Mouse (Mus musculus) hindbrain, embryonic 14.5 days (tissue): ENCODE data around the gene 1700008O03Rik. TPM values are rescaled to one million over a fixed set of nuclear protein-coding genes. Genes with fewer than 3 reads are reported as not detected.

Experiments used
- ATAC-seq: fragments of 200-750 bp; cut with Nextera tagmentation; 2 replicates; pipeline ENCODE4 v1.8.0; 2017; ENCODE audit warnings: moderate number of reproducible peaks, mild to moderate bottlenecking, moderate TSS enrichment, moderate library complexity; ENCODE audit not compliant: low FRiP score
- DNase-seq: peaks from one replicate; pipeline ENCODE4 v3.0.0-alpha.2; 2015; ENCODE audit warnings: low spot score
- H3K27ac ChIP-seq: fragments of 300-500 bp; sonication (generic); 2 replicates; pipeline ENCODE4 v1.5.1; 2014; ENCODE audit warnings: mild to moderate bottlenecking, moderate library complexity
- H3K27me3 ChIP-seq: fragments of 300-500 bp; sonication (generic); 2 replicates; pipeline ENCODE4 v1.6.1; 2014; ENCODE audit warnings: mild to moderate bottlenecking, low read length, mixed read lengths; ENCODE audit not compliant: control insufficient read depth, insufficient read depth
- H3K36me3 ChIP-seq: fragments of 300-500 bp; sonication (generic); replicated peaks from 2 replicates; pipeline ENCODE4 v1.6.1; 2014; ENCODE audit not compliant: control insufficient read depth, insufficient read depth
- H3K4me1 ChIP-seq: fragments of 300-500 bp; sonication (generic); replicated peaks from 2 replicates; pipeline ENCODE4 v1.6.1; 2014; ENCODE audit warnings: antibody characterized with exemption, low read length, mixed read lengths; ENCODE audit not compliant: control insufficient read depth, insufficient read depth
- H3K4me2 ChIP-seq: fragments of 300-500 bp; sonication (generic); replicated peaks from 2 replicates; pipeline ENCODE4 v1.6.1; 2014; ENCODE audit warnings: mild to moderate bottlenecking, moderate library complexity
- H3K4me3 ChIP-seq: fragments of 300-500 bp; sonication (generic); replicated peaks from 2 replicates; pipeline ENCODE4 v1.5.1; 2014; ENCODE audit warnings: mild to moderate bottlenecking, low read length
- H3K9ac ChIP-seq: fragments of 300-500 bp; sonication (generic); 2 replicates; pipeline ENCODE4 v1.6.1; 2014
- H3K9me3 ChIP-seq: fragments of 300-500 bp; sonication (generic); 2 replicates; pipeline ENCODE4 v1.6.1; 2016; ENCODE audit warnings: low read length; ENCODE audit not compliant: control insufficient read depth
- WGBS: fragments of 180-500 bp; shearing (Covaris S2); extraction: QIAGEN DNeasy Blood & Tissue Kit; methylation state at CpG from one replicate; pipeline ENCODE4 v1.1.7; 2014; 5-methylcytosine and 5-hydroxymethylcytosine counted together
- polyA plus RNA-seq: library from polyadenylated mRNA; unstranded; fragments of >200 nt; fragmentation: Nextera tagmentation; extraction: Ambion mirVana; gene quantifications from 2 replicates; pipeline ENCODE4 v1.2.1, GENCODE M21; 2014

Gene 1700008O03Rik
- 2.1 and 2.8 TPM in 2 replicates for polyA plus RNA-seq

GRCm38 (mm10) chr7:44385720-44386119, at the start of gene 1700008O03Rik:
Gene 1700008O03Rik, minus strand, starts transcription at chr7:44385820.
- H3K9ac ChIP-seq, result peak within 1 kb of the TSS; percentile 83
- 79% methylated on average over 12 of the region's 12 CpGs for WGBS
- H3K27me3 ChIP-seq, result no peaks in the 10 kb centered on the region
- no peaks in the 10 kb centered on the region for H3K36me3 ChIP-seq
- peaks cover 7% of the 10 kb centered on the region; the same call in 1 of the 2 replicates for H3K4me1 ChIP-seq
- no peak within 1 kb of the TSS for H3K27ac ChIP-seq
- no peaks in the 10 kb centered on the region for H3K9me3 ChIP-seq
- ATAC-seq (no peak), DNase-seq (no peak)
- H3K4me2 ChIP-seq, result peak within 1 kb of the TSS; percentile 97
- peak within 1 kb of the TSS; percentile 55 for H3K4me3 ChIP-seq

GRCm38 (mm10) chr7:44434089-44434488, 48.5 kb upstream of the 1700008O03Rik start:
- WGBS, result 81% methylated on average over 9 of the region's 9 CpGs

GRCm38 (mm10) chr7:44433371-44433770, 47.8 kb upstream of the 1700008O03Rik start:
- 0 out of 2 replicates have a peak, but pooled peaks cover 4% of the 10 kb centered on the region for H3K36me3 ChIP-seq
- ATAC-seq (peak; percentile 9), DNase-seq (peak; percentile 35)
- H3K4me2 ChIP-seq, result no peak overlapping the region
- no peak overlapping the region for H3K4me3 ChIP-seq
- H3K27me3 ChIP-seq, result no peaks in the 10 kb centered on the region
- 8% methylated on average over 7 of the region's 7 CpGs for WGBS
- H3K9me3 ChIP-seq, result no peaks in the 10 kb centered on the region
- no peak overlapping the region for H3K27ac ChIP-seq
- no peak overlapping the region for H3K9ac ChIP-seq
- peaks cover 36% of the 10 kb centered on the region for H3K4me1 ChIP-seq

More at GRCm38 (mm10) chr7:44434089-44434488, 48.5 kb upstream of the 1700008O03Rik start:
- no peaks in the 10 kb centered on the region for H3K27me3 ChIP-seq
- peaks cover 36% of the 10 kb centered on the region for H3K4me1 ChIP-seq
- H3K36me3 ChIP-seq, result 0 out of 2 replicates have a peak, but pooled peaks cover 4% of the 10 kb centered on the region
- H3K27ac ChIP-seq, result no peak overlapping the region
- no peak for ATAC-seq
- no peak overlapping the region for H3K9ac ChIP-seq
- no peak overlapping the region for H3K4me3 ChIP-seq
- DNase-seq, result no peak
- H3K9me3 ChIP-seq, result no peaks in the 10 kb centered on the region
- H3K4me2 ChIP-seq, result no peak overlapping the region

GRCm38 (mm10) chr7:44432550-44432949, 46.9 kb upstream of the 1700008O03Rik start:
- no peak for ATAC-seq
- 78% methylated on average over 6 of the region's 6 CpGs for WGBS

GRCm38 (mm10) chr7:44429534-44430488, 44.2 kb upstream of the 1700008O03Rik start:
- ATAC-seq, result peak; percentile 10; the same call in 1 of the 2 replicates
- no peaks in the 10 kb centered on the region for H3K9me3 ChIP-seq
- peaks cover 39% of the 10 kb centered on the region for H3K4me1 ChIP-seq
- no peak for DNase-seq
- peak overlapping the region; percentile 100 for H3K27ac ChIP-seq
- peak overlapping the region; percentile 86 for H3K4me2 ChIP-seq
- WGBS, result 1% methylated on average over 28 of the region's 32 CpGs
- no peaks in the 10 kb centered on the region for H3K36me3 ChIP-seq
- H3K9ac ChIP-seq, result peak overlapping the region; percentile 100
- no peaks in the 10 kb centered on the region for H3K27me3 ChIP-seq
- peak overlapping the region; percentile 87 for H3K4me3 ChIP-seq

More at GRCm38 (mm10) chr7:44432550-44432949, 46.9 kb upstream of the 1700008O03Rik start:
- H3K4me1 ChIP-seq, result peaks cover 36% of the 10 kb centered on the region
- no peaks in the 10 kb centered on the region for H3K27me3 ChIP-seq
- H3K9ac ChIP-seq, result peak overlapping the region; percentile 16; the same call in 1 of the 2 replicates
- H3K9me3 ChIP-seq, result no peaks in the 10 kb centered on the region
- no peak for DNase-seq
- no peak overlapping the region for H3K27ac ChIP-seq
- H3K36me3 ChIP-seq, result 0 out of 2 replicates have a peak, but pooled peaks cover 4% of the 10 kb centered on the region
- 0 out of 2 replicates have a peak overlapping the region, but pooled peaks have one; percentile 19 for H3K4me2 ChIP-seq
- no peak overlapping the region for H3K4me3 ChIP-seq

- peak; percentile 69 for ATAC-seq
- Histone ChIP-seq H3K4me1 (peaks cover 39% of the 10 kb centered on the region), H3K9ac (peak within 1 kb of the TSS; percentile 100), H3K36me3 (no peaks in the 10 kb centered on the region), H3K4me2 (peak within 1 kb of the TSS; percentile 86), H3K27ac (peak within 1 kb of the TSS; percentile 100), H3K27me3 (no peaks in the 10 kb centered on the region), H3K4me3 (peak within 1 kb of the TSS; percentile 87), H3K9me3 (no peaks in the 10 kb centered on the region)
- 1% methylated on average over 49 of the region's 69 CpGs for WGBS
- peak; percentile 85 for DNase-seq
Measured at GRCm38 (mm10) chr7:44428968-44429521, 43.4 kb upstream of the 1700008O03Rik start, which contains the start of gene Lrrc4b. Gene Lrrc4b, plus strand, starts transcription at chr7:44429018.

GRCm38 (mm10) chr7:44428171-44428950, 42.7 kb upstream of the 1700008O03Rik start:
- H3K27me3 ChIP-seq, result no peaks in the 10 kb centered on the region
- peak; percentile 46 for ATAC-seq
- no peaks in the 10 kb centered on the region for H3K36me3 ChIP-seq
- DNase-seq, result peak; percentile 79
- peak overlapping the region; percentile 86 for H3K4me2 ChIP-seq
- WGBS, result 2% methylated on average over 17 of the region's 38 CpGs
- H3K4me3 ChIP-seq, result peak overlapping the region; percentile 87
- no peaks in the 10 kb centered on the region for H3K9me3 ChIP-seq
- H3K4me1 ChIP-seq, result peaks cover 39% of the 10 kb centered on the region
- peak overlapping the region; percentile 100 for H3K27ac ChIP-seq
- H3K9ac ChIP-seq, result peak overlapping the region; percentile 100

GRCm38 (mm10) chr7:44427666-44428065, 42.0 kb upstream of the 1700008O03Rik start:
- Histone ChIP-seq H3K4me2 (peak overlapping the region; percentile 52), H3K27ac (peak overlapping the region; percentile 86), H3K9me3 (no peaks in the 10 kb centered on the region), H3K4me1 (peaks cover 37% of the 10 kb centered on the region), H3K36me3 (no peaks in the 10 kb centered on the region), H3K27me3 (no peaks in the 10 kb centered on the region), H3K4me3 (peak overlapping the region; percentile 87), H3K9ac (peak overlapping the region; percentile 46)
- WGBS, result 4% methylated on average over 8 of the region's 8 CpGs
- no peak for ATAC-seq
- no peak for DNase-seq
